Mouse (Mus musculus): ENCODE data around the gene Ppp1cc. TPM values are rescaled to one million over a fixed set of nuclear protein-coding genes. Genes with fewer than 3 reads are reported as not detected.

Gene Ppp1cc
- total RNA-seq, 1 experiment = 265 TPM

DNA sequence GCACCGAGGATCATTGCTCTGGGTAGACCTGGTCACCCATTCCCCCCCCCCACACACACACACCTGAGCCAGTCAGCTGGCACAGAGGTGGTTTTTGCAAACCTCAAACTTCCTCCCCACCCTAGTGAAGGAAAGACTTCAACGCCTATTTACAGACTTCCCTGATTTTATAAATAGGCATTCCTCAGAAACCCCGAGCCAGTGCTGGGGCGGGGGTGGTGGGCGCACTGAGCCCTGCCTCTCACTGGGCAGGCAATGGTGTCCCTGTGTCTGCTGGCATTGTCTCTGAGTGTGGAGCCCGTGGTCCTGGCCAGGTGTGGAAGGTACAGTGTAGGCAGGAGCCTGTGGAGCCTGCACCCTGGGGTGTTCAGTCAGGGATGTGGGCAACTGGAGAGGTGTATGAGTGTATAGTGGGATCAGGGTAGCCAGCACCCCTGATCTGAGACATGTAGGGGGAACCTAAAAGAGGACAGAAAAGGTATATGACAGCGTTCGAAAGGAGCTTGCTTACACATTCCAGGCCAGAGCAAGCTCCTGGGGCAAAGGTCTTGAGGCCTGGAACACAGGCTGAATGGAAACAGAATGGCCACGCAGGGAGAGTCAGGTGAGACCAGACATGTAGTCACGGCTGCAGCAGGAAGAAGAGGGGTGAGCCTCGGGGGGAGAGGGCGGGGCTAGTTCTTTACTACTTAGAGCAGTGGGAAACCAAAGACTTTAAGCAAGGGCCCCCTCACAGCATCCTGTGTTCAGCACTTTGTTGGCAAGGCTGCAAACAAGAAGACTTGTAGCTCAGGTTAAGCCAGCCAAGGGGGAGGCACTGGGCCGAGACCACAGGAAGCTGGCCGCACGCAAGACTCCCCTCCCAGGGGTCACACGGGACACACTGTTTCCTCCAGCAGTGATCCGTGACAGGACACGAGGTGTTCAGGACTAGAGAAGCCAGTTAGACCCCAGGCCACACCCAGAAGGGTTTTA lies 61.9 kb downstream of the Ppp1cc start:
- Histone ChIP-seq H3K4me1 (ENCODE audit: control insufficient read depth in 2 of 2, insufficient read depth in 2 of 2, low read length in 2 of 2, poor library complexity in 1 of 2) (peaks cover 0 to 24% of the 10 kb centered on the region in 2 experiments; a peak in 3 of 4 replicates), H3K27ac (ENCODE audit: insufficient read depth, low read depth, low read length, poor library complexity, severe bottlenecking) (peak overlapping the region; percentile 38; the same call in 1 of the 2 replicates), H3K36me3 (ENCODE audit: control insufficient read depth, insufficient read depth, low read length, poor library complexity, severe bottlenecking) (peaks cover 25% of the 10 kb centered on the region; the same call in 1 of the 2 replicates), H3K9me3 (ENCODE audit: control insufficient read depth, insufficient read depth, low read depth, low read length) (no peaks in the 10 kb centered on the region), H3K4me3 (ENCODE audit: insufficient read depth in 1 of 2, low read depth in 1 of 2, low read length in 2 of 2, poor library complexity in 1 of 2, severe bottlenecking in 1 of 2) (no peak overlapping the region), H3K9ac (ENCODE audit: insufficient read depth, low read depth, low read length, poor library complexity, severe bottlenecking) (no peak overlapping the region)
- in situ Hi-C loops (cut with MboI; ENCODE audit: low sequenced_read_pairs in 2 of 2, unreplicated experiment in 2 of 2) = no loop called here
- DNase-seq (ENCODE audit: low read depth, low spot score) = no peak
- no peak for TF ChIP-seq MAFK (IDR thresholded peaks at IDR 0.05; ENCODE audit: insufficient read depth, low read depth, low read length)
- no peak for TF ChIP-seq ZNF384 (IDR thresholded peaks at IDR 0.05; ENCODE audit: low read depth, low read length)
- no peak for TF ChIP-seq ZC3H11A (IDR thresholded peaks at IDR 0.05; ENCODE audit: borderline replicate concordance, low read depth, low read length)

DNA sequence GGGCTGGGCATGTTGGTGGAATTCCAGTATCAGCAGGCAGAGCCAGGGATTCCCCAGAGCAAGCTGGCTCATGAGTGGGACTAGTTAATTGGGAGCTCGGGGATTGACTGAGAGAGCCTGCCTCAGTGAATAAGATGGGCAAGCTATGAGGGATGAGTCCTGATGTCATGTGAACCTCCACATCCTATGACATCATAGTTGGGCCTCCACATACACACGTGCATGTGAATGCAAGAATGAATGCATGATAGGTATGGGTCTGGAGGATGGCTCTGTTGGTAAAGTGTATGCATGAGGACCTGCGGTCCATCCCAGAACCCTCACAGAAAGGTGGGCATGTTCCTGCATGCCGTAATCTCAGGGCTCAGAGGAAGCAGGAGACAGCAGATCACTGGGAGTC lies 63.0 kb downstream of the Ppp1cc start:
- no peak for DNase-seq (ENCODE audit: low read depth, low spot score)
- TF ChIP-seq CHD2 (IDR thresholded peaks at IDR 0.05; ENCODE audit: low read depth, low read length) (no peak), MAFK (IDR thresholded peaks at IDR 0.05; ENCODE audit: insufficient read depth, low read depth, low read length) (no peak), ZNF384 (IDR thresholded peaks at IDR 0.05; ENCODE audit: low read depth, low read length) (no peak), ZC3H11A (IDR thresholded peaks at IDR 0.05; ENCODE audit: borderline replicate concordance, low read depth, low read length) (no peak), HCFC1 (IDR thresholded peaks at IDR 0.05; ENCODE audit: borderline replicate concordance, insufficient read depth, low read length) (no peak)
- no peak overlapping the region for H3K9ac ChIP-seq (ENCODE audit: insufficient read depth, low read depth, low read length, poor library complexity, severe bottlenecking)

DNA sequence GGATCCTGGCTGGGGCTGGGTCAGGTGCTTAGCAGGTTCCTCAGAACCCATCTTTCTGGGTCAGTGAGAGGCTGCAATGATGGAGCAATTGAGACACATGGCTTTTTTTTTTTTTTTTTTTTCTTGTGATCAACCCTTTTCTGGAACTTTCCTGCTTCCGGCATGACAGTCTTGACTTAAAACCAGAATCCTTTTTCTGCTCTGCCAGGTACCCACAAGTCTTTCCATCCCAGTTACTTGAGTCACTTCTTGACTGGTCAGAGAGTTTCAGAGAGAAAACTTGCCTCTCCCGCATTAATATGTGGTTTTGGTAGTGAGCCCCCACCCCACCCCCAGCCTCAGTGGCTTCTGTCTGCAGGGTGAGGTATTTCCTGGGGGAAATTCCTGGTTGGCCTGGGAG lies 66.2 kb downstream of the Ppp1cc start:
- H3K4me1 ChIP-seq (ENCODE audit: control insufficient read depth in 2 of 2, insufficient read depth in 2 of 2, low read length in 2 of 2, poor library complexity in 1 of 2) = peaks cover 0 to 28% of the 10 kb centered on the region in 2 experiments; a peak in 2 of 4 replicates
- no peak overlapping the region for H3K4me3 ChIP-seq (ENCODE audit: insufficient read depth in 1 of 2, low read depth in 1 of 2, low read length in 2 of 2, poor library complexity in 1 of 2, severe bottlenecking in 1 of 2)
- no peak overlapping the region for H3K9ac ChIP-seq (ENCODE audit: insufficient read depth, low read depth, low read length, poor library complexity, severe bottlenecking)
- in situ Hi-C loops (cut with MboI; ENCODE audit: low sequenced_read_pairs in 2 of 2, unreplicated experiment in 2 of 2) = no loop called here
- peaks cover 11% of the 10 kb centered on the region; the same call in 1 of the 2 replicates for H3K36me3 ChIP-seq (ENCODE audit: control insufficient read depth, insufficient read depth, low read length, poor library complexity, severe bottlenecking)
- H3K27ac ChIP-seq (ENCODE audit: insufficient read depth, low read depth, low read length, poor library complexity, severe bottlenecking) = no peak overlapping the region
- no peak for DNase-seq (ENCODE audit: low read depth, low spot score)
- no peaks in the 10 kb centered on the region for H3K9me3 ChIP-seq (ENCODE audit: control insufficient read depth, insufficient read depth, low read depth, low read length)
- TF ChIP-seq ZNF384 (IDR thresholded peaks at IDR 0.05; ENCODE audit: low read depth, low read length) (no peak), CHD2 (IDR thresholded peaks at IDR 0.05; ENCODE audit: low read depth, low read length) (no peak), MAFK (IDR thresholded peaks at IDR 0.05; ENCODE audit: insufficient read depth, low read depth, low read length) (no peak), ZC3H11A (IDR thresholded peaks at IDR 0.05; ENCODE audit: borderline replicate concordance, low read depth, low read length) (no peak), HCFC1 (IDR thresholded peaks at IDR 0.05; ENCODE audit: borderline replicate concordance, insufficient read depth, low read length) (no peak)

More for the DNA sequence above, 63.0 kb downstream of the Ppp1cc start:
- no peak overlapping the region for H3K27ac ChIP-seq (ENCODE audit: insufficient read depth, low read depth, low read length, poor library complexity, severe bottlenecking)
- H3K4me1 ChIP-seq (ENCODE audit: control insufficient read depth in 2 of 2, insufficient read depth in 2 of 2, low read length in 2 of 2, poor library complexity in 1 of 2) = peaks cover 0 to 32% of the 10 kb centered on the region in 2 experiments; a peak in 3 of 4 replicates
- H3K4me3 ChIP-seq (ENCODE audit: insufficient read depth in 1 of 2, low read depth in 1 of 2, low read length in 2 of 2, poor library complexity in 1 of 2, severe bottlenecking in 1 of 2) = no peak overlapping the region
- no peaks in the 10 kb centered on the region for H3K9me3 ChIP-seq (ENCODE audit: control insufficient read depth, insufficient read depth, low read depth, low read length)
- in situ Hi-C loops (cut with MboI; ENCODE audit: low sequenced_read_pairs in 2 of 2, unreplicated experiment in 2 of 2) = no loop called here
- peaks cover 22% of the 10 kb centered on the region; the same call in 1 of the 2 replicates for H3K36me3 ChIP-seq (ENCODE audit: control insufficient read depth, insufficient read depth, low read length, poor library complexity, severe bottlenecking)

Other genes starting within 250 kb of the Ppp1cc start
- 1.8 and 2.9 TPM in 2 replicates for gene Cux2, start 108.2 kb upstream of the Ppp1cc start, total RNA-seq (2012; rRNA removed)
- 0.89 TPM in 1 of 2 replicates, not detected in the other for gene Myl2, start 57.3 kb upstream of the Ppp1cc start, total RNA-seq (2012; rRNA removed)
- 1.7 and 2.2 TPM in 2 replicates for gene Ccdc63, start 17.5 kb upstream of the Ppp1cc start, total RNA-seq (2012; rRNA removed)
- gene Hvcn1, start 48.5 kb downstream of the Ppp1cc start, total RNA-seq (2012; rRNA removed) = 35.7 and 39.3 TPM in 2 replicates
- 15.4 and 23.7 TPM in 2 replicates for gene Tctn1, start 106.2 kb downstream of the Ppp1cc start, total RNA-seq (2012; rRNA removed)
- 21.1 and 21.2 TPM in 2 replicates for gene Pptc7, start 126.1 kb downstream of the Ppp1cc start, total RNA-seq (2012; rRNA removed)
- gene Rad9b, start 196.0 kb downstream of the Ppp1cc start, total RNA-seq (2012; rRNA removed) = 20.5 and 23.9 TPM in 2 replicates
- 101 and 135 TPM in 2 replicates for gene Vps29, start 196.1 kb downstream of the Ppp1cc start, total RNA-seq (2012; rRNA removed)
- gene Gpn3, start 213.6 kb downstream of the Ppp1cc start, total RNA-seq (2012; rRNA removed) = 101 and 105 TPM in 2 replicates
- 20.0 and 32.7 TPM in 2 replicates for gene Fam216a, start 214.1 kb downstream of the Ppp1cc start, total RNA-seq (2012; rRNA removed)
- 135 and 165 TPM in 2 replicates for gene Arpc3, start 233.6 kb downstream of the Ppp1cc start, total RNA-seq (2012; rRNA removed)